Comparison of ENCODE assay signal across 16 mouse cellular contexts in the genomic region with DNA sequence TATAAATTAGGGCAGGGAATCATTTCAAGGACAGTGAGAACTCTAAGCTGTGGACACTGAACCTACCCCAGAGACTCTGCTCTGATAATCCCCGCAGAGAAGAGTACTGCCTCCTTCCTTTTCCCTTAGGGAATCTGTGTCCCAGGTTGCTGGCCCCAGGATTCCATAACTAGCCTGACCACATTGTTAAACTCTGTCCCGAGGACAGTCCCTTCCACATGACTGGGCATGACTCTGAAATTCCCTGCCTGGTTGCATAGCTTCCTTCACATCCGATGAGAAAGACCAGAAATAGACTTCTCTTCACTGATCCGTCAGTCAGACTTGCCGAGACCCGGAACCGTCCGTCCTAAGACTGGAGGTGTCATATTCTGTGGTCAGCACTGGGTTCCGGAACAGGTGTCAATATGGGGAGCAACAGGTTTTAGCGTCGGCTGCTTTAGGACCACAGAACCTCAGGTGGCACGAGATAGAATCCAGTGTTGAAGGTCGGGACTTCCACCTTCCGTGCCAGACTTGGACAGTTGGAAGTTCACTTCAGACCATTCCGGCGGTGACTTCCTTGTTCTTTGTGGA.
A peak's percentile ranks its signal among the peaks of the same experiment; 100 is the strongest.
DNase-seq lines count a peak whose midpoint lies in the region; ATAC-seq and TF ChIP-seq lines count a peak whose summit lies in the region.
"Had no signal": no experiment of that assay in that cellular context is flagged by ENCODE, and none has a peak within 500 bp of the region (broad histone marks: within the 10 kb centered on the region; RNA-seq: fewer than 3 reads in every experiment).

No protein-coding gene starts in this region.

- H3K4me2 ChIP-seq in kidney, embryonic 14.5 days (replicated peaks; ENCODE audit: low read depth, low read length), result no peak overlapping the region
- peak overlapping the region; percentile 34 for H3K4me2 ChIP-seq in myocyte (ENCODE audit: low read depth)
- H3K4me2 ChIP-seq: midbrain, embryonic 12.5 days had no signal

- no peak overlapping the region for H3K4me3 ChIP-seq in kidney, embryonic 14.5 days (ENCODE audit: low read length)
- H3K4me3 ChIP-seq in myocyte, result no peak overlapping the region
- H3K4me3 ChIP-seq: forebrain, embryonic 10.5 days; limb, embryonic 10.5 days; midbrain, embryonic 12.5 days had no signal

- H3K4me1 ChIP-seq in kidney, embryonic 14.5 days (ENCODE audit: control insufficient read depth, insufficient read depth, low read length), result no peaks in the 10 kb centered on the region
- H3K4me1 ChIP-seq: forebrain, embryonic 10.5 days; midbrain, embryonic 12.5 days had no signal

- peak; percentile 30 for DNase-seq in kidney, adult 11 months
- peak; percentile 23 to 28 for DNase-seq in heart, adult 9 months (ENCODE audit: low spot score in 2 of 2)
- DNase-seq in heart, postnatal 4 days, result peak; percentile 20
- DNase-seq in layer of hippocampus, postnatal 14 days (ENCODE audit: low spot score in 2 of 2), result no peak
- DNase-seq in ovary, postnatal 14 days (ENCODE audit: low spot score), result no peak
- no peak for DNase-seq in adrenal gland, postnatal 25 days
- DNase-seq: adrenal gland, postnatal 14 days; layer of hippocampus, postnatal 36 days; lung, postnatal 14 days had no signal

- no peak overlapping the region for H3K27ac ChIP-seq in kidney, embryonic 14.5 days (ENCODE audit: low read depth, low read length)
- H3K27ac ChIP-seq: forebrain, embryonic 10.5 days; limb, embryonic 10.5 days; liver, embryonic 14.5 days; midbrain, embryonic 12.5 days had no signal

- no peaks in the 10 kb centered on the region for H3K27me3 ChIP-seq in kidney, embryonic 14.5 days (ENCODE audit: control insufficient read depth, insufficient read depth, low read length)
- H3K27me3 ChIP-seq in myocyte (ENCODE audit: control insufficient read depth, insufficient read depth, insufficient read length), result no peaks in the 10 kb centered on the region
- H3K27me3 ChIP-seq: midbrain, embryonic 12.5 days had no signal

- no peak for ATAC-seq in kidney, embryonic 14.5 days (ENCODE audit: low FRiP score, low TSS enrichment)
- ATAC-seq: intestine, embryonic 16.5 days had no signal

- no peaks in the 10 kb centered on the region for H3K9me3 ChIP-seq in kidney, embryonic 14.5 days (ENCODE audit: control insufficient read depth, low read length)
- H3K9me3 ChIP-seq: forebrain, embryonic 10.5 days; limb, embryonic 10.5 days; midbrain, embryonic 12.5 days had no signal

- H3K79me2 ChIP-seq in myocyte (ENCODE audit: control insufficient read depth, insufficient read depth), result no peaks in the 10 kb centered on the region

- TF ChIP-seq POLR2A in myocyte (IDR thresholded peaks at IDR 0.05; ENCODE audit: insufficient read length, low read depth), result no peak

- no peaks in the 10 kb centered on the region for H3K36me3 ChIP-seq in kidney, embryonic 14.5 days (ENCODE audit: control insufficient read depth, insufficient read depth, low read length)
- H3K36me3 ChIP-seq in myocyte (ENCODE audit: control insufficient read depth, insufficient read depth), result no peaks in the 10 kb centered on the region
- H3K36me3 ChIP-seq: forebrain, embryonic 10.5 days; limb, embryonic 10.5 days; midbrain, embryonic 12.5 days had no signal

- no peak overlapping the region for H3K9ac ChIP-seq in kidney, embryonic 14.5 days (ENCODE audit: low read depth, low read length)
- H3K9ac ChIP-seq: liver, embryonic 14.5 days; midbrain, embryonic 12.5 days had no signal

- H3ac ChIP-seq in myocyte (ENCODE audit: control insufficient read depth, insufficient read length), result no peak overlapping the region

- WGBS in kidney, embryonic 14.5 days, result 86% methylated on average over 16 of the region's 16 CpGs

TF ChIP-seq in myocyte, 11 proteins besides CTCF, POLR2A, EP300 and RAD21:
- TF ChIP-seq MYOD1 (IDR thresholded peaks at IDR 0.05; ENCODE audit: control insufficient read depth in 1 of 3, insufficient read length in 2 of 3, low read depth in 2 of 3) (peak in 1 of 3 experiments; percentile 62), USF1 (IDR thresholded peaks at IDR 0.05; ENCODE audit: low read depth) (no peak)

Comparison
In these comparisons a context has a peak if more than half of its experiments do, and no peak if none do; other contexts are left out.
1. DNase-seq: peak in kidney, adult 11 months (single experiment), heart, adult 9 months (2 of 2) and heart, postnatal 4 days (single experiment); none in layer of hippocampus, postnatal 14 days (0 of 2), ovary, postnatal 14 days (single experiment) and adrenal gland, postnatal 25 days (single experiment).